Mouse (Mus musculus) MEL (cell line): ENCODE measurements around the gene Rprd2. TPM values are rescaled to one million over a fixed set of nuclear protein-coding genes. Genes with fewer than 3 reads are reported as not detected.

Experiments
- DNase-seq: peaks from one replicate; pipeline ENCODE4 v3.0.0; 2011; ENCODE audit warnings: low read depth, low spot score
- H3K27ac ChIP-seq: 2 replicates; pipeline ENCODE4 v1.5.1; 2012; ENCODE audit warnings: low read depth, mild to moderate bottlenecking, control low read depth, low read length, moderate library complexity; ENCODE audit not compliant: control insufficient read depth
- H3K27me3 ChIP-seq, 2 experiments: fragments of 150-350 bp in 1 of 2; sonication (generic) in 1 of 2; 2 replicates each; pipeline ENCODE4 v1.6.1; 2012; ENCODE audit warnings: low read length in 2 of 2, mild to moderate bottlenecking in 2 of 2, improper control_type of control experiment in 1 of 2, moderate library complexity in 1 of 2; ENCODE audit not compliant: insufficient read depth in 2 of 2, control insufficient read depth in 1 of 2
- H3K36me3 ChIP-seq, 2 experiments: 2 replicates each; pipeline ENCODE4 v1.6.1; 2012 to 2014; ENCODE audit warnings: low read length in 2 of 2, improper control_type of control experiment in 1 of 2, inconsistent platforms in 1 of 2, mild to moderate bottlenecking in 1 of 2; ENCODE audit not compliant: insufficient read depth in 2 of 2, control insufficient read depth in 1 of 2
- H3K4me1 ChIP-seq, 2 experiments: fragments of 150-350 bp in 1 of 2; sonication (generic) in 1 of 2; 2 replicates each; pipeline ENCODE4 v1.6.1; 2012; ENCODE audit warnings: low read length in 2 of 2, improper control_type of control experiment in 1 of 2, mild to moderate bottlenecking in 1 of 2; ENCODE audit not compliant: insufficient read depth in 2 of 2, control insufficient read depth in 1 of 2
- H3K4me3 ChIP-seq, 2 experiments: fragments of 150-350 bp in 1 of 2; sonication (generic) in 1 of 2; 2 replicates each; pipeline ENCODE4 v1.5.1; 2012; ENCODE audit warnings: low read depth in 2 of 2, low read length in 2 of 2, mild to moderate bottlenecking in 2 of 2, moderate library complexity in 2 of 2, control low read depth in 1 of 2, improper control_type of control experiment in 1 of 2; ENCODE audit not compliant: control insufficient read depth in 1 of 2, insufficient read depth in 1 of 2
- H3K79me2 ChIP-seq: 2 replicates; pipeline ENCODE4 v1.6.1; 2012; ENCODE audit warnings: mild to moderate bottlenecking, low read length, moderate library complexity; ENCODE audit not compliant: control insufficient read depth, poor library complexity, insufficient read depth
- H3K9ac ChIP-seq: 2 replicates; pipeline ENCODE4 v1.6.1; 2012; ENCODE audit warnings: low read depth, mild to moderate bottlenecking, control low read depth, low read length, moderate library complexity; ENCODE audit not compliant: control insufficient read depth, poor library complexity, severe bottlenecking
- H3K9me3 ChIP-seq: fragments of 150-350 bp; sonication (generic); replicated peaks from 2 replicates; pipeline ENCODE4 v1.6.1; 2012; ENCODE audit warnings: mild to moderate bottlenecking, low read length, improper control_type of control experiment, moderate library complexity; ENCODE audit not compliant: insufficient read depth
- BHLHE40 ChIP-seq: IDR thresholded peaks from 2 replicates; pipeline ENCODE4 v1.6.1; 2012; ENCODE audit warnings: low read depth, mild to moderate bottlenecking, inconsistent platforms, low read length, improper control_type of control experiment, borderline replicate concordance
- CHD2 ChIP-seq: IDR thresholded peaks from 2 replicates; pipeline ENCODE4 v1.6.1; 2011; ENCODE audit warnings: low read length, improper control_type of control experiment
- CTCF ChIP-seq, 3 experiments: IDR thresholded peaks in 2 of 3; conservative IDR thresholded peaks in 1 of 3; 2 replicates each; pipeline ENCODE4 v1.5.1; 2011 to 2012; ENCODE audit warnings: low read length in 3 of 3, low read depth in 2 of 3, mild to moderate bottlenecking in 2 of 3, improper control_type of control experiment in 1 of 3, inconsistent platforms in 1 of 3, mixed read lengths in 1 of 3, moderate library complexity in 1 of 3; ENCODE audit not compliant: control insufficient read depth in 1 of 3, insufficient read depth in 1 of 3, poor library complexity in 1 of 3, severe bottlenecking in 1 of 3
- EP300 ChIP-seq, 2 experiments: IDR thresholded peaks; 2 replicates each; pipeline ENCODE4 v1.6.1; 2011; ENCODE audit warnings: improper control_type of control experiment in 2 of 2, low read length in 2 of 2, low read depth in 1 of 2, mild to moderate bottlenecking in 1 of 2
- GABPA ChIP-seq: IDR thresholded peaks from 2 replicates; pipeline ENCODE4 v1.6.1; 2012; ENCODE audit warnings: low read depth, mild to moderate bottlenecking, inconsistent platforms, low read length, improper control_type of control experiment, moderate library complexity
- JUND ChIP-seq: IDR thresholded peaks from 2 replicates; pipeline ENCODE4 v1.6.1; 2011; ENCODE audit warnings: low read depth, mild to moderate bottlenecking, improper control_type of control experiment, low read length
- MXI1 ChIP-seq: IDR thresholded peaks from 2 replicates; pipeline ENCODE4 v1.6.1; 2011; ENCODE audit warnings: mild to moderate bottlenecking, low read depth, low read length, improper control_type of control experiment
- MYB ChIP-seq: IDR thresholded peaks from 2 replicates; pipeline ENCODE4 v1.6.1; 2011; ENCODE audit warnings: mild to moderate bottlenecking, low read depth, low read length, improper control_type of control experiment
- MYC ChIP-seq: IDR thresholded peaks from 2 replicates; pipeline ENCODE4 v1.6.1; 2011; ENCODE audit warnings: low read depth, mild to moderate bottlenecking, low read length, improper control_type of control experiment, moderate library complexity
- NRF1 ChIP-seq: IDR thresholded peaks from 2 replicates; pipeline ENCODE4 v1.6.1; 2014; ENCODE audit warnings: low read depth, mild to moderate bottlenecking, inconsistent platforms, low read length, improper control_type of control experiment, moderate library complexity; ENCODE audit not compliant: poor library complexity, insufficient read depth, severe bottlenecking
- POLR2A ChIP-seq, 2 experiments: IDR thresholded peaks; 2 replicates each; pipeline ENCODE4 v1.6.1; 2011 to 2012; ENCODE audit warnings: low read length in 2 of 2, mild to moderate bottlenecking in 2 of 2, control low read depth in 1 of 2, improper control_type of control experiment in 1 of 2, low read depth in 1 of 2, moderate library complexity in 1 of 2; ENCODE audit not compliant: control insufficient read depth in 1 of 2, insufficient read depth in 1 of 2, poor library complexity in 1 of 2
- RCOR1 ChIP-seq: IDR thresholded peaks from 2 replicates; pipeline ENCODE4 v1.6.1; 2012; ENCODE audit warnings: low read depth, mild to moderate bottlenecking, inconsistent platforms, low read length, improper control_type of control experiment
- SIN3A ChIP-seq: IDR thresholded peaks from 2 replicates; pipeline ENCODE4 v1.6.1; 2012; ENCODE audit warnings: low read length, improper control_type of control experiment, inconsistent platforms
- SMC3 ChIP-seq: IDR thresholded peaks from 2 replicates; pipeline ENCODE4 v1.6.1; 2011; ENCODE audit warnings: low read depth, low read length, improper control_type of control experiment
- TAL1 ChIP-seq: IDR thresholded peaks from 2 replicates; pipeline ENCODE4 v1.6.1; 2012; ENCODE audit warnings: mild to moderate bottlenecking, inconsistent platforms, low read length, moderate library complexity, mixed read lengths
- TBP ChIP-seq: IDR thresholded peaks from 2 replicates; pipeline ENCODE4 v1.8.0; 2011; ENCODE audit warnings: low read depth, low read length, improper control_type of control experiment
- UBTF ChIP-seq: IDR thresholded peaks from 2 replicates; pipeline ENCODE4 v1.6.1; 2012; ENCODE audit warnings: low read depth, mild to moderate bottlenecking, inconsistent platforms, low read length, improper control_type of control experiment, moderate library complexity, borderline replicate concordance; ENCODE audit not compliant: insufficient read depth
- ZC3H11A ChIP-seq: IDR thresholded peaks from 2 replicates; pipeline ENCODE4 v1.6.1; 2012; ENCODE audit warnings: low read depth, mild to moderate bottlenecking, inconsistent platforms, low read length, improper control_type of control experiment
- polyA plus RNA-seq, 2 experiments: library from polyadenylated mRNA; stranded (reverse) in 1 of 2; unstranded in 1 of 2; fragments of >175 nt in 1 of 2; fragments of >200 nt in 1 of 2; gene quantifications; 2 replicates each; pipeline versions ENCODE4 v1.2.1 to v1.2.4; 2012; ENCODE audit warnings: low replicate concordance in 2 of 2, low read depth in 1 of 2; ENCODE audit not compliant: insufficient read length in 2 of 2, insufficient read depth in 1 of 2, missing spikeins in 1 of 2
- total RNA-seq: library from RNA; depleted of rRNA; stranded (reverse); fragments of 300-350 nt; gene quantifications from 2 replicates; pipeline ENCODE4 v1.2.3, GENCODE M21; 2012

Rprd2 gene
- total and polyA plus RNA-seq, 3 experiments = 16.3 to 42.0 (median 31.9) TPM

DNA sequence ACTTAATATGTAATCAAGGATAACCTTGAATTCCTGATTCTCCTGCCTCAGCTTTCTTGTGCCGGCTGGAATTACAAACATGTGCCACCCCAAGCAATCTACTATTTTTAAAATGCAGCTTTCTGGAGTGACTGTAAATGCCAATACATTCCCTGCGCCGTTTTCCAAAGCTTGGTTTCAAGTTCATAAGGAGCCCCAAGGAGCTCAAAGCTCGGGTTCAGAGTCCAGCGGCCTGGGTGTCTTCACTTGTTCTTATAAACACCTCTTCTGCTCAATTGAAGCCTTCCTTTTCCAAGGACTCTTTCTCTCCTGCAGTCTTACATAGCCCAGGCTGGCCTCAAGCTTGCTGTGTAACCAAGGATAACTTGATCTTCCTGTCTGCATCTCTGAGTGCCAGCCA is 47.4 kb upstream of the Rprd2 start:
- Histone ChIP-seq H3K79me2 (peaks cover 13% of the 10 kb centered on the region), H3K4me3 (no peak overlapping the region), H3K9me3 (no peaks in the 10 kb centered on the region), H3K27me3 (no peaks in the 10 kb centered on the region), H3K27ac (no peak overlapping the region), H3K9ac (no peak overlapping the region), H3K36me3 (peaks cover 3 to 9% of the 10 kb centered on the region in 2 experiments), H3K4me1 (peaks cover 4% of the 10 kb centered on the region in 2 experiments)
- no peak for TF ChIP-seq UBTF
- no peak for TF ChIP-seq TBP
- 0 out of 4 replicates have a peak, but pooled peaks of 1 of the 2 experiments have one; percentile 20 for TF ChIP-seq POLR2A (IDR thresholded peaks at IDR 0.05; ENCODE audit: control insufficient read depth in 1 of 2, insufficient read depth in 1 of 2, low read depth in 1 of 2, low read length in 2 of 2, poor library complexity in 1 of 2)
- DNase-seq = no peak

DNA sequence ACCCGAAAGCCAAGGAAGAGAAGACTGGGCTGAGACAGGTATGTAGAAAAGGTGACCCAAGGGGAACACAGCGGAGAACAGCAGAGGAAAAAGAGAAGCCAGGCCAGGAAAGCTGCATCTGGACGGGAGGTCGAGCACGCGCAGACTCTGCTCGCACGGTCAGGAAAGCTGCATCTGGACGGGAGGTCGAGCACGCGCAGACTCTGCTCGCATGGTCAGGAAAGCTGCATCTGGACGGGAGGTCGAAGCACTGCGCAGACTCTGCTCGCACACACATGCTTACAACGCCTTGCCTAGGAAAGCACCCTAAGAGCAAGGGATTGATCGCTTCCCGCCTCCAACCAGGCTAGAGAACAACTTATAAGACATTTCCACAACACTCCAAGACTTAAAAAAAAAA is 46.9 kb upstream of the Rprd2 start:
- Histone ChIP-seq H3K9me3 (no peaks in the 10 kb centered on the region), H3K4me1 (peaks cover 2 to 4% of the 10 kb centered on the region in 2 experiments), H3K27me3 (no peaks in the 10 kb centered on the region), H3K79me2 (peaks cover 8% of the 10 kb centered on the region), H3K4me3 (no peak overlapping the region), H3K27ac (no peak overlapping the region), H3K9ac (no peak overlapping the region), H3K36me3 (peaks cover 3 to 8% of the 10 kb centered on the region in 2 experiments)
- DNase-seq = no peak
- TF ChIP-seq MXI1 (no peak), SIN3A (no peak), EP300 (IDR thresholded peaks at IDR 0.05; ENCODE audit: low read depth in 1 of 2, low read length in 2 of 2) (no peak), MYC (no peak), JUND (no peak), POLR2A (IDR thresholded peaks at IDR 0.05; ENCODE audit: control insufficient read depth in 1 of 2, insufficient read depth in 1 of 2, low read depth in 1 of 2, low read length in 2 of 2, poor library complexity in 1 of 2) (no peak)

DNA sequence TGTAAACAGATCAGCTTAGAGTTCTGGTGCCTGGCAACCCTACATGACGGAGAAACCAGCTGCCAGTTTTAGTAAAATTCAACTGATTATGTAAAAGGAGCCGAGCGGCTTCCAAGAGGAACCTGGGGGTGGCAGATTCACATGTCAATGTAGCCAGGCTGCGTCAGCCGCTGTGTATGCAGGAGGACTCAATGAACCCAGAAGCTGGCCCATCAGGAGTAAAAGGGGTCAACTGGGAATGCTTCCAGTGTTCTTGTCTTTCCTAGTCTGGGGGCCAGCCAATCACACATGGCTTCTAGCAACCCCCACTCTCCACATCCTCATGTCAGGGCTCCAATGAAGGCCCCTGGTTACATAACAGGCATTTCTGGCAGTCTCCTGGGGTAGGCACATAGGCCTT is 46.4 kb upstream of the Rprd2 start:
- Histone ChIP-seq H3K27ac (no peak overlapping the region), H3K36me3 (peaks cover 3% of the 10 kb centered on the region in 2 experiments)

DNA sequence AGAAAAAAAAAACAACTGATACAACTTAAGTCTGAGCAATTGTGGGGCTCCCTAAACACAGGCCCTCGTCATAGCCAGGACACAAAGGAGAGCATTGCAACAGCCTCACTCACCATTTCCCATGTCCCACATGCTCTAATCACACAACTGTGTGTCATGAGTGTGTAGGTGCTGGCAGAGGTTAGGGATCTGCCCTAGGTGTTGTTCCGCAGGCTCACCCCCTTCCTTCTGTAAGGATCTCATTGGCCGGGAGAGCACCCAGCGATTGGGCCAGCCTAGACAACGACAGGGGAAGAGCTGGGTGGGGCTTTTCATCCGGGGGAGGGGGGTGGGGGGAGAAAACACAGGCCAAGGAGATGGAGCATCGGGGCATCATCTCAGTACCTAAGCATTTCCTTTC is 44.9 kb upstream of the Rprd2 start:
- H3K79me2 ChIP-seq = no peaks in the 10 kb centered on the region
- DNase-seq = no peak
- H3K27ac ChIP-seq = no peak overlapping the region
- H3K9me3 ChIP-seq = no peaks in the 10 kb centered on the region
- TF ChIP-seq RCOR1 (no peak), CHD2 (no peak), MYB (no peak), BHLHE40 (no peak), GABPA (no peak), NRF1 (no peak), TAL1 (no peak), CTCF (IDR thresholded peaks at IDR 0.05 in 2 of 3, conservative IDR thresholded peaks at IDR 0.05 in 1 of 3; ENCODE audit: control insufficient read depth in 1 of 3, insufficient read depth in 1 of 3, low read depth in 2 of 3, low read length in 3 of 3, poor library complexity in 1 of 3, severe bottlenecking in 1 of 3) (no peak), SMC3 (no peak), ZC3H11A (no peak)
- peaks cover 0 to 3% of the 10 kb centered on the region in 2 experiments; a peak in 2 of 4 replicates for H3K36me3 ChIP-seq
- H3K4me1 ChIP-seq = no peaks in the 10 kb centered on the region
- no peak overlapping the region for H3K9ac ChIP-seq
- no peaks in the 10 kb centered on the region for H3K27me3 ChIP-seq
- no peak overlapping the region for H3K4me3 ChIP-seq

More for the DNA sequence above, 46.4 kb upstream of the Rprd2 start:
- H3K79me2 ChIP-seq = peaks cover 4% of the 10 kb centered on the region; the same call in 1 of the 2 replicates
- no peaks in the 10 kb centered on the region for H3K9me3 ChIP-seq
- H3K4me1 ChIP-seq = no peaks in the 10 kb centered on the region; a peak in 1 of 4 replicates
- H3K27me3 ChIP-seq = no peaks in the 10 kb centered on the region
- H3K4me3 ChIP-seq = no peak overlapping the region
- TF ChIP-seq SMC3 (no peak), JUND (no peak), MXI1 (no peak)
- H3K9ac ChIP-seq = no peak overlapping the region
- DNase-seq = no peak
